Mouse (Mus musculus): ENCODE measurements around the gene Olfr714. TPM values are rescaled to one million over a fixed set of nuclear protein-coding genes. Genes with fewer than 3 reads are reported as not detected.

Olfr714 gene
- polyA plus RNA-seq (2012; rRNA removed; ENCODE audit: low replicate concordance), result not detected in 2 replicates

GRCm38 (mm10) chr7:107070681-107071080 lies at the start of gene Olfr714:
Olfr714 (plus strand) TSS chr7:107070981.

GRCm38 (mm10) chr7:107030874-107031273 lies 39.9 kb upstream of the Olfr714 start, which contains the start of gene Olfr713:
Olfr713 (plus strand) TSS chr7:107031174.

GRCm38 (mm10) chr7:107092920-107093319 lies 22.1 kb downstream of the Olfr714 start, which contains the start of gene Olfr17:
Olfr17 (plus strand) TSS chr7:107093220.

GRCm38 (mm10) chr7:107110269-107110668 lies 39.5 kb downstream of the Olfr714 start, which contains the start of gene Olfr715b:
Olfr715b (minus strand) TSS chr7:107110369.

Other genes with a start within 250 kb of the Olfr714 start
- gene Olfr702, start 237.1 kb upstream of the Olfr714 start, polyA plus RNA-seq (2012; rRNA removed; ENCODE audit: low replicate concordance), result not detected in 2 replicates
- not detected in 2 replicates for gene Olfr703, start 227.6 kb upstream of the Olfr714 start, polyA plus RNA-seq (2012; rRNA removed; ENCODE audit: low replicate concordance)
- gene Olfr704, start 207.8 kb upstream of the Olfr714 start, polyA plus RNA-seq (2012; rRNA removed; ENCODE audit: low replicate concordance), result not detected in 2 replicates
- not detected in 2 replicates for gene Olfr705, start 194.1 kb upstream of the Olfr714 start, polyA plus RNA-seq (2012; rRNA removed; ENCODE audit: low replicate concordance)
- not detected in 2 replicates for gene Olfr706, start 182.8 kb upstream of the Olfr714 start, polyA plus RNA-seq (2012; rRNA removed; ENCODE audit: low replicate concordance)
- not detected in 2 replicates for gene Olfr707, start 169.7 kb upstream of the Olfr714 start, polyA plus RNA-seq (2012; rRNA removed; ENCODE audit: low replicate concordance)
- not detected in 2 replicates for gene Olfr1532-ps1, start 163.0 kb upstream of the Olfr714 start, polyA plus RNA-seq (2012; rRNA removed; ENCODE audit: low replicate concordance)
- gene Olfr709-ps1, start 138.8 kb upstream of the Olfr714 start, polyA plus RNA-seq (2012; rRNA removed; ENCODE audit: low replicate concordance), result not detected in 2 replicates
- not detected in 2 replicates for gene Olfr710, start 122.7 kb upstream of the Olfr714 start, polyA plus RNA-seq (2012; rRNA removed; ENCODE audit: low replicate concordance)
- gene Olfr6, start 107.0 kb upstream of the Olfr714 start, polyA plus RNA-seq (2012; rRNA removed; ENCODE audit: low replicate concordance), result not detected in 2 replicates
- not detected in 2 replicates for gene Olfr711, start 95.5 kb upstream of the Olfr714 start, polyA plus RNA-seq (2012; rRNA removed; ENCODE audit: low replicate concordance)
- gene Olfr2, start 64.9 kb upstream of the Olfr714 start, polyA plus RNA-seq (2012; rRNA removed; ENCODE audit: low replicate concordance), result not detected in 2 replicates
- not detected in 2 replicates for gene Olfr713, start 39.8 kb upstream of the Olfr714 start, polyA plus RNA-seq (2012; rRNA removed; ENCODE audit: low replicate concordance)
- gene Olfr17, start 22.2 kb downstream of the Olfr714 start, polyA plus RNA-seq (2012; rRNA removed; ENCODE audit: low replicate concordance), result not detected in 2 replicates
- gene Olfr715b, start 39.4 kb downstream of the Olfr714 start, polyA plus RNA-seq (2012; rRNA removed; ENCODE audit: low replicate concordance), result not detected in 2 replicates
- not detected in 2 replicates for gene Olfr715, start 60.1 kb downstream of the Olfr714 start, polyA plus RNA-seq (2012; rRNA removed; ENCODE audit: low replicate concordance)
- gene Olfr716, start 67.3 kb downstream of the Olfr714 start, polyA plus RNA-seq (2012; rRNA removed; ENCODE audit: low replicate concordance), result not detected in 2 replicates
- gene Nlrp14, start 96.0 kb downstream of the Olfr714 start, polyA plus RNA-seq (2012; rRNA removed; ENCODE audit: low replicate concordance), result not detected in 2 replicates
- not detected in 2 replicates for gene Rbmxl2, start 138.5 kb downstream of the Olfr714 start, polyA plus RNA-seq (2012; rRNA removed; ENCODE audit: low replicate concordance)

Measured in subcutaneous adipose tissue, adult 2 months (tissue).